Mouse (Mus musculus): ENCODE data around the gene Hcn2.
"Not testable (repeated sequence)": the region's sequence is repeated elsewhere in the genome, so short reads cannot be mapped to it uniquely, and the experiment has no call there.

Hcn2 gene

GRCm38 (mm10) chr10:79745411-79745810, 29.0 kb downstream of the Hcn2 start:
- no peak for DNase-seq (ENCODE audit: low read depth)

DNA sequence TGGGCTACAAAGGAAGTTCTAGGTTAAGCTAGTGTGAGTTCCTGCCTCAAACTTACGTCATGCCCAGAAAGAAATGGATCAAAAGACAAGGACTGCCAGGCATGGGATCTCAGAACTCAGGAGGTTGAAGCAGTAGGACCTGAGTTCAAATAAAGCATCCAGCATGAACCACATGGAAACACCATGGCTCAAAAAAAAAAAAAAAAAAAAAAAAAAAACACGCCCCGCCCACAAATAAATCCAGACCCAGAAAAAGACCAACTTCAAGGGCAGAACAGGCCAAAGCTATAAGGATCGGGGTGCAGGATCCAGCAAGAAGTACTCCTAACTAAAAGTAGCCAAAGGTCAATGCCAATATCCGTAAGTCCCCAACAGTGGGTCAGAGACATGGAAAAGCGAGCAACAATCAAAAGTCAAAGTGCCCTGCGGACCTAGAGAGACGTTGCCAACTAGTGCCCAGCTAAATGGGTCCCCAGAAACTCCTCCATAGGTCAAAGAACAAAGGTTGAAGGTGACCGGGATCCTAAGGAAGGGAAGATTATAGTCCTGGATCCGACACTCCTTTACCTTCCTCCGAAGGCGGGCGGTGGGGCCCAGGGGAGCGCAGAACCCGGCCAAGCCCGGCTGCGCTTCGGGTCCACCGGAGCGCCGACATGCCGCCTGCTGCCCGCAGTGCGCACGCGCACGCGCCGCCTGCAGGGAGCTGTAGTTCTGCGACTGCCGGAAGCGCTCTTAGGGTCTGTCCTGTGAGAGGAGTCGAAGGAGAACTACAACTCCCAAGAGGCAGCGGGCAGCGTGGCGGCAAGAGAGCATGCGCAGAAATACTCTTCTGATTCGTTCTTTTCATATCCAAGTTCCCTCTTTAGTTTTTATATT, 29.7 kb downstream of the Hcn2 start, which contains the start of gene Polrmt:
TSS of gene Polrmt (minus strand) at position 684 of the 876 bp plus-strand sequence.
- DNase-seq (ENCODE audit: low read depth), result peak; percentile 98

GRCm38 (mm10) chr10:79746774-79747151, 30.3 kb downstream of the Hcn2 start:
- DNase-seq (ENCODE audit: low read depth), result no peak

DNA sequence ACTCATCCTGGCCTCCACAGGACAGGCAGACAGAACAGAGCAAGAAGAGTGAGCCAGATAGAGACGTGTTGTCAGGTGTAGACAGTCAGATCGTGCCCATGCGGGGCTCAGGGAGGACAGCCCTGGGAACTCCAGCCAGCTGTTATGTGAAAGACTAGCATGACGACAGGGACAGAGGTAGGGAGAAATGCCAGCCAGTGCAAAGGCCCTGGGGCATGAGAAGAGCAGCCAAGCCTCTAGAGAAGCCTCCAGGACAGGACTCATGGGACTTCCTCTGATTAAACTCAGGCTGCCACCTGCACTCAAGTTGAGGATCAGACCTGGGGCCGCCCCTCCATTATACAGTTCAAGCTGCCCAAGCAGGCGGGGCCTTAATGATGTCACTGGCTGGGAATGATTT, 32.1 kb downstream of the Hcn2 start:
- no peak for DNase-seq (ENCODE audit: low read depth)

GRCm38 (mm10) chr10:79754856-79755516, 38.6 kb downstream of the Hcn2 start, which contains the start of gene Fgf22:
Gene Fgf22 (plus strand): TSS chr10:79755076.
- DNase-seq (ENCODE audit: low read depth), result no peak

GRCm38 (mm10) chr10:79755854-79756253, 39.4 kb downstream of the Hcn2 start:
- no peak for DNase-seq (ENCODE audit: low read depth)

GRCm38 (mm10) chr10:79756660-79757059, 40.2 kb downstream of the Hcn2 start:
- no peak for DNase-seq (ENCODE audit: low read depth)

DNA sequence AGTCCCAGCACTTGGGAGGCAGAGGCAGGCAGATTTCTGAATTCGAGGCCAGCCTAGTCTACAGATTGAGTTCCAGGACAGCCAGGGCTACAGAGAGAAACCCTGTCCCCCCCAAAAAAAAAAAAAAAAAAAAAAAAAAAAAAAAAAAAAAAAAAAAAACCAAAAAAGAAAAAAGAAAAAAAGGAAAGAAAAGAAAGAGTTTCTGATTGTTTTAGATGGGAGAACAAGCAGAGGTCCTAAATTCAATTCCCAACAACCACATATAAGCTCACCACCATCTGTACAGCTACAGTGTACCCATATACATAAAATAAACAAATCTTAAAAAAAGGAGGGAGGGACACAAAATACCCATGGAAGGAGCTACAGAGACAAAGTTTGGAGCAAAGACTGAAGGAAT, 43.2 kb downstream of the Hcn2 start:
- not testable (repeated sequence) for DNase-seq (ENCODE audit: low read depth)

GRCm38 (mm10) chr10:79760603-79761143, 44.2 kb downstream of the Hcn2 start:
- no peak for DNase-seq (ENCODE audit: low read depth)

GRCm38 (mm10) chr10:79762875-79763274, 46.4 kb downstream of the Hcn2 start:
- peak; percentile 59 for DNase-seq (ENCODE audit: low read depth)

DNA sequence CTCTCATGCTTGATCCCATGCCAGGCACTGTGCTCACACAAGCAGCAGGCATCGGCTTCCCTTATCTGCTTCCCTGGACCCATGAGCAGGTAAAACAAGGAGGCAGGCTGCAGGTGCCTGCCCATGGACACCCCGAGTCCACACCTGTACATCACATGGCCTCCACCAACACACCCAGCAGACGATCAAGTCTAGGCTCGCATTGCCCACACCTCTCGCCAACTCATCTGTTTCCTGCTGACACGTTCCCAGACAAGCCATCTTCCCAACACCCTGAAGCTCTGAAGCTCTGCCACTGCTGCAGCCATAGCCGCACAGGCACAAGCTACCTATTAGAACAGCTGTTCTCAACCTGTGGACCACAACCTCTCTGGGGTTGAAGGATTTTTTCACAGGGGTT, 47.8 kb downstream of the Hcn2 start:
- DNase-seq (ENCODE audit: low read depth), result no peak

GRCm38 (mm10) chr10:79765228-79765745, 48.9 kb downstream of the Hcn2 start:
- DNase-seq (ENCODE audit: low read depth), result no peak

DNA sequence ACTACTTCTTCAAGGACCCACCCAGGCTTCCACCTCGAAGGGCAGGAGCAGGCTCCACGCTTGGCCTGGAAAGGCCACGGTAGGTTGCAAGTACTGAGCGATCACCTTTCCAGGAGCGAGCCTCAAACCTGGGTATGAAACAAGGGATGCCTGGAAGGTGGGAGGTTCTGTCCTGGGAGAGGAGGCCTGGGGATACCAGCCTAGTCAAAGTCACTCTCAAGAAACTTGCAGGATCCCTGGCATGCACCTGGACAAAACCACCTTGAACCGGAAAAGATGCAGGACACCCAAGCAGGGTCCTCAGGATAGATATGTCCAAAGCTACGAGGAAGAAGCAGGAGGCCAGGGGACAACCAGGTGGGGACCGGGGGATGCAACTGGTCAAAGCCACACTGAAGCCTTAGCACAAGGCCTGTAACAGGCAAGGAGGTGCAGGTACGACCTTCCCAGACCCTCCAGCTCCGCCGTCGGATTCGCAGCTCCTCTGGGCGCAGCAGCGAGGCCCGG, 49.6 kb downstream of the Hcn2 start:
- DNase-seq (ENCODE audit: low read depth), result no peak

- peak; percentile 100 for DNase-seq (ENCODE audit: low read depth)
Measured at GRCm38 (mm10) chr10:79766508-79767325, 50.3 kb downstream of the Hcn2 start, which contains the start of gene Rnf126. Gene Rnf126 (minus strand): TSS chr10:79766952.

GRCm38 (mm10) chr10:79767372-79768244, 51.2 kb downstream of the Hcn2 start:
- DNase-seq (ENCODE audit: low read depth), result peak; percentile 85

GRCm38 (mm10) chr10:79768400-79768799, 52.0 kb downstream of the Hcn2 start:
- peak; percentile 65 for DNase-seq (ENCODE audit: low read depth)

- no peak for DNase-seq (ENCODE audit: low read depth)
Measured at GRCm38 (mm10) chr10:79769329-79769728, 52.9 kb downstream of the Hcn2 start.

DNA sequence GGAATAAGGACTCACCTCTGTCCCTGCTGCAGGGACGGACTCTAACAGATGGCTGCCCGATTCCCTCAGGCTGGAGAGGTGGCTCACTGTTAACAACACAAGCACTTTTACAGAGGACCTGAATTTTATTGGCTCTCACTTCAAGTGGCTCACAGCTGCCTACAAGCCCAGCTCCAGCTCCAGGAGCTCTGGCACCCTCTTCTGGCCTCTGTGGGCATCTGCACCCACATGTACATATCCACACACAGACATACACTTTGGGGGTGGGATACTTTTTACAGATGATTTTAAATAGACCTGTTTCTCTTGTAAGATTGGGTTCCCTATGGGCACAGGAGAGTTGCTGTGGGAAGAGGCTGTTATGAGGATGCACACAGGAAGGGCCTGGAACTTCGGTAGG, 55.9 kb downstream of the Hcn2 start:
- DNase-seq (ENCODE audit: low read depth), result no peak

GRCm38 (mm10) chr10:79773208-79773607, 56.8 kb downstream of the Hcn2 start:
- no peak for DNase-seq (ENCODE audit: low read depth)

GRCm38 (mm10) chr10:79774486-79775279, 58.2 kb downstream of the Hcn2 start:
- no peak for DNase-seq (ENCODE audit: low read depth)

Measured in 416B (cell line).